Mouse (Mus musculus) gastrocnemius, postnatal 4 days (tissue): ENCODE data around the gene 1110004F10Rik. TPM values are rescaled to one million over a fixed set of nuclear protein-coding genes. Genes with fewer than 3 reads are reported as not detected.
A peak's percentile ranks its signal among the peaks of the same experiment; 100 is the strongest.

Experiments
- DNase-seq, 2 experiments: peaks; one replicate each; pipeline ENCODE4 v3.0.0; 2021 to 2022; ENCODE audit warnings: low spot score in 2 of 2, mixed read lengths in 2 of 2
- total RNA-seq, 2 experiments: library from RNA; stranded (reverse); gene quantifications; 2 replicates each; pipeline ENCODE4 v1.2.3; 2021

Gene 1110004F10Rik
- total RNA-seq, 2 experiments from 2014 or later, result 78.9 to 83.6 TPM

GRCm38 (mm10) chr7:116092710-116093465 is 53.7 kb downstream of the 1110004F10Rik start:
- peak; percentile 83 to 93 for DNase-seq

- no peak for DNase-seq
These were observed 54.3 kb downstream of the 1110004F10Rik start for GRCm38 (mm10) chr7:116093466-116093850.

GRCm38 (mm10) chr7:116099952-116100528 is 60.8 kb downstream of the 1110004F10Rik start:
- DNase-seq, result no peak

- no peak for DNase-seq
These were observed 63.9 kb downstream of the 1110004F10Rik start for GRCm38 (mm10) chr7:116103091-116103490.

- DNase-seq, result no peak
These were observed 71.5 kb downstream of the 1110004F10Rik start for GRCm38 (mm10) chr7:116110661-116111060.

- DNase-seq, result no peak
These were observed 72.3 kb downstream of the 1110004F10Rik start for GRCm38 (mm10) chr7:116111546-116111945.

- DNase-seq, result peak in 1 of 2 experiments; percentile 12
These were observed 76.2 kb downstream of the 1110004F10Rik start for GRCm38 (mm10) chr7:116115216-116115930.

- peak in 1 of 2 experiments; percentile 10 for DNase-seq
These were observed 76.8 kb downstream of the 1110004F10Rik start for GRCm38 (mm10) chr7:116115991-116116390.

GRCm38 (mm10) chr7:116119306-116119857 is 80.2 kb downstream of the 1110004F10Rik start:
- no peak for DNase-seq

- no peak for DNase-seq
These were observed 81.5 kb downstream of the 1110004F10Rik start for GRCm38 (mm10) chr7:116120737-116121136.

- no peak for DNase-seq
These were observed 82.0 kb downstream of the 1110004F10Rik start for GRCm38 (mm10) chr7:116121202-116121601.

GRCm38 (mm10) chr7:116122981-116123596 is 83.9 kb downstream of the 1110004F10Rik start:
- DNase-seq, result no peak

GRCm38 (mm10) chr7:116123597-116123985 is 84.4 kb downstream of the 1110004F10Rik start:
- DNase-seq, result no peak

GRCm38 (mm10) chr7:116124057-116124456 is 84.9 kb downstream of the 1110004F10Rik start:
- DNase-seq, result no peak

- no peak for DNase-seq
These were observed 86.5 kb downstream of the 1110004F10Rik start for GRCm38 (mm10) chr7:116125671-116126070.

- no peak for DNase-seq
These were observed 87.9 kb downstream of the 1110004F10Rik start for GRCm38 (mm10) chr7:116127052-116127451.

GRCm38 (mm10) chr7:116128286-116128685 is 89.1 kb downstream of the 1110004F10Rik start:
- DNase-seq, result no peak

- no peak for DNase-seq
These were observed 90.2 kb downstream of the 1110004F10Rik start for GRCm38 (mm10) chr7:116129374-116129773.

- no peak for DNase-seq
These were observed 92.2 kb downstream of the 1110004F10Rik start for GRCm38 (mm10) chr7:116131390-116131789.

GRCm38 (mm10) chr7:116132078-116132477 is 92.9 kb downstream of the 1110004F10Rik start:
- DNase-seq, result peak; percentile 60 to 78
